Mouse (Mus musculus) bone marrow, adult 2 months (tissue): ENCODE results near the gene Mettl26. TPM values are rescaled to one million over a fixed set of nuclear protein-coding genes. Genes with fewer than 3 reads are reported as not detected.

Experiments used
- H3K27ac ChIP-seq: fragments of 200-500 bp; 2 replicates; pipeline ENCODE4 v1.5.1; 2012; ENCODE audit warnings: low read depth, mild to moderate bottlenecking, control low read depth, inconsistent platforms, low read length; ENCODE audit not compliant: control insufficient read depth, poor library complexity, insufficient read depth
- H3K4me1 ChIP-seq: fragments of 200-500 bp; 2 replicates; pipeline ENCODE4 v1.6.1; 2011; ENCODE audit warnings: low read length; ENCODE audit not compliant: control insufficient read depth, insufficient read depth
- H3K4me3 ChIP-seq: fragments of 200-500 bp; replicated peaks from 2 replicates; pipeline ENCODE3; 2011; ENCODE audit warnings: mild to moderate bottlenecking, low read depth, low read length, control low read depth; ENCODE audit not compliant: control insufficient read depth
- CTCF ChIP-seq: fragments of 200-500 bp; IDR thresholded peaks from 2 replicates; pipeline ENCODE4 v1.5.1; 2011; ENCODE audit warnings: low read length, control low read depth; ENCODE audit not compliant: control insufficient read depth, insufficient read depth
- POLR2A ChIP-seq: fragments of 200-500 bp; IDR thresholded peaks from 2 replicates; pipeline ENCODE4 v1.6.1; 2011; ENCODE audit warnings: low read depth, mild to moderate bottlenecking, control low read depth, low read length, borderline replicate concordance; ENCODE audit not compliant: control insufficient read depth
- WGBS: fragments of 180-500 bp; shearing (Covaris S2); methylation state at CpG from one replicate; pipeline ENCODE4 v1.1.7; 2018; 5-methylcytosine and 5-hydroxymethylcytosine counted together
- polyA plus RNA-seq: library from polyadenylated mRNA; stranded (reverse); fragments of >200 nt; gene quantifications from 2 replicates; pipeline ENCODE4 v1.2.4, GENCODE M21; 2011; ENCODE audit warnings: low replicate concordance; ENCODE audit not compliant: missing spikeins, insufficient read depth, insufficient read length

Mettl26 gene
- polyA plus RNA-seq, 1 experiment: 30.0 TPM

DNA sequence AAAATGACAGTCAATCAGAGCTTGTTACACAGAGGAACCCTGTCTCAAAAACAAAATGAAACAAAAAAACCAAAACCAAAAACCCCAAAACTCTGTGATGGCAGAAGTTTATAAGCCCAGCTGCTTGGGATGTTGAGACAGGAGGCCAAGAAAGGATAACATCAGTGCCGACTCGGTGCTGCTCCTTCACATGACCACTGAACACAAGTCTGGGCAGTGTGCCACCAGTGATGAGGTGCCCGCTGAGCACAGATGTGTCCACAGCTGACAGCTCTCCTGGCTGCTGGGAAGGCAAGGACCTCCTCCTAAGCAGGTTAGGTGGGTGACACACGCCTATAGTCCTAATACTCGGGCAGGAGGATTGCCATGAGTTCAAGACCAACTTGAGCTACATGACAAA lies 47.2 kb downstream of the Mettl26 start:
- TF ChIP-seq CTCF: no peak
- no peak for TF ChIP-seq POLR2A
- no peak overlapping the region for H3K4me3 ChIP-seq
- peaks cover 2% of the 10 kb centered on the region; the same call in 1 of the 2 replicates for H3K4me1 ChIP-seq
- H3K27ac ChIP-seq: no peak overlapping the region
- WGBS: 40% methylated on average over 5 of the region's 5 CpGs

- no peaks in the 10 kb centered on the region for H3K4me1 ChIP-seq
- TF ChIP-seq CTCF: no peak
- TF ChIP-seq POLR2A: no peak
- no peak overlapping the region for H3K4me3 ChIP-seq
- no peak overlapping the region for H3K27ac ChIP-seq
- 83% methylated on average over 2 of the region's 2 CpGs for whole genome bisulfite sequencing
Observed at GRCm38 (mm10) chr17:25925348-25925747, 50.5 kb downstream of the Mettl26 start.

Other genes starting within 250 kb of the Mettl26 start
- gene Gng13, start 157.9 kb upstream of the Mettl26 start, polyA plus RNA-seq: 4.0 and 6.2 TPM in 2 replicates
- gene Chtf18, start 147.7 kb upstream of the Mettl26 start, polyA plus RNA-seq: 58.2 and 136 TPM in 2 replicates
- 3.6 and 8.6 TPM in 2 replicates for gene Rpusd1, start 147.4 kb upstream of the Mettl26 start, polyA plus RNA-seq
- not detected in 2 replicates for gene Mslnl, start 139.0 kb upstream of the Mettl26 start, polyA plus RNA-seq
- 1.7 TPM in 1 of 2 replicates, not detected in the other for gene Msln, start 120.7 kb upstream of the Mettl26 start, polyA plus RNA-seq
- gene Narfl, start 101.3 kb upstream of the Mettl26 start, polyA plus RNA-seq: 11.8 and 17.0 TPM in 2 replicates
- gene Haghl, start 89.4 kb upstream of the Mettl26 start, polyA plus RNA-seq: 26.2 and 45.8 TPM in 2 replicates
- not detected in 2 replicates for gene Ccdc78, start 88.5 kb upstream of the Mettl26 start, polyA plus RNA-seq
- 33.4 and 149 TPM in 2 replicates for gene Fam173a, start 82.2 kb upstream of the Mettl26 start, polyA plus RNA-seq
- 4.6 TPM in 1 of 2 replicates, not detected in the other for gene AC134908.4, start 79.4 kb upstream of the Mettl26 start, polyA plus RNA-seq
- gene Metrn, start 77.9 kb upstream of the Mettl26 start, polyA plus RNA-seq: 38.6 and 74.8 TPM in 2 replicates
- not detected in 2 replicates for gene Fbxl16, start 66.0 kb upstream of the Mettl26 start, polyA plus RNA-seq
- 6.8 and 17.0 TPM in 2 replicates for gene Wdr24, start 51.4 kb upstream of the Mettl26 start, polyA plus RNA-seq
- gene Jmjd8, start 46.2 kb upstream of the Mettl26 start, polyA plus RNA-seq: 8.8 and 13.4 TPM in 2 replicates
- gene Stub1, start 41.7 kb upstream of the Mettl26 start, polyA plus RNA-seq: 125 and 140 TPM in 2 replicates
- 3.2 and 10.7 TPM in 2 replicates for gene Rhbdl1, start 37.8 kb upstream of the Mettl26 start, polyA plus RNA-seq
- gene Gm20683, start 33.3 kb upstream of the Mettl26 start, polyA plus RNA-seq: 6.7 TPM in 1 of 2 replicates, not detected in the other
- gene Rhot2, start 30.2 kb upstream of the Mettl26 start, polyA plus RNA-seq: 33.5 and 50.5 TPM in 2 replicates
- gene Wdr90, start 13.6 kb upstream of the Mettl26 start, polyA plus RNA-seq: 31.1 and 62.0 TPM in 2 replicates
- 6.8 and 12.7 TPM in 2 replicates for gene Mcrip2, start 6.3 kb upstream of the Mettl26 start, polyA plus RNA-seq
- 1.6 and 2.2 TPM in 2 replicates for gene Wfikkn1, start 5.8 kb downstream of the Mettl26 start, polyA plus RNA-seq
- gene Rab40c, start 44.7 kb downstream of the Mettl26 start, polyA plus RNA-seq: 5.0 and 6.9 TPM in 2 replicates
- gene Pigq, start 69.9 kb downstream of the Mettl26 start, polyA plus RNA-seq: 241 and 296 TPM in 2 replicates
- gene Nhlrc4, start 69.9 kb downstream of the Mettl26 start, polyA plus RNA-seq: 3.8 and 6.8 TPM in 2 replicates
- gene A930017K11Rik, start 77.5 kb downstream of the Mettl26 start, polyA plus RNA-seq: not detected in 2 replicates
- gene Capn15, start 110.7 kb downstream of the Mettl26 start, polyA plus RNA-seq: 11.7 and 18.2 TPM in 2 replicates
- 1.2 and 4.7 TPM in 2 replicates for gene Rab11fip3, start 194.5 kb downstream of the Mettl26 start, polyA plus RNA-seq
- gene Decr2, start 215.3 kb downstream of the Mettl26 start, polyA plus RNA-seq: 3.5 and 5.6 TPM in 2 replicates
- 9.0 and 20.4 TPM in 2 replicates for gene Nme4, start 220.5 kb downstream of the Mettl26 start, polyA plus RNA-seq
- gene Tmem8, start 238.2 kb downstream of the Mettl26 start, polyA plus RNA-seq: 24.1 and 27.3 TPM in 2 replicates
- gene Mrpl28, start 248.4 kb downstream of the Mettl26 start, polyA plus RNA-seq: 60.2 and 70.6 TPM in 2 replicates